Mouse (Mus musculus) embryonic facial prominence, embryonic 12.5 days (tissue): ENCODE results near the gene Wfdc1. TPM values are rescaled to one million over a fixed set of nuclear protein-coding genes. Genes with fewer than 3 reads are reported as not detected.

ENCODE experiments used
- ATAC-seq: fragments of 200-750 bp; cut with Nextera tagmentation; 2 replicates; pipeline ENCODE4 v1.8.0; 2017; ENCODE audit not compliant: insufficient number of reproducible peaks, insufficient read depth, low FRiP score, low TSS enrichment
- H3K27ac ChIP-seq: fragments of 300-500 bp; sonication (generic); 2 replicates; pipeline ENCODE4 v1.5.1; 2016; ENCODE audit warnings: mild to moderate bottlenecking
- H3K27me3 ChIP-seq: fragments of 300-500 bp; sonication (generic); 2 replicates; pipeline ENCODE4 v1.6.1; 2016; ENCODE audit warnings: mild to moderate bottlenecking, moderate library complexity
- H3K36me3 ChIP-seq: fragments of 300-500 bp; sonication (generic); 2 replicates; pipeline ENCODE4 v1.6.1; 2016; ENCODE audit warnings: mild to moderate bottlenecking
- H3K4me1 ChIP-seq: fragments of 300-500 bp; sonication (generic); 2 replicates; pipeline ENCODE4 v1.6.1; 2016
- H3K4me2 ChIP-seq: fragments of 300-500 bp; sonication (generic); replicated peaks from 2 replicates; pipeline ENCODE4 v1.6.1; 2016; ENCODE audit warnings: mild to moderate bottlenecking, moderate library complexity
- H3K4me3 ChIP-seq: fragments of 300-500 bp; sonication (generic); 2 replicates; pipeline ENCODE4 v1.5.1; 2016; ENCODE audit warnings: mild to moderate bottlenecking
- H3K9ac ChIP-seq: fragments of 300-500 bp; sonication (generic); 2 replicates; pipeline ENCODE4 v1.6.1; 2016; ENCODE audit warnings: mild to moderate bottlenecking, moderate library complexity
- H3K9me3 ChIP-seq: fragments of 300-500 bp; sonication (generic); 2 replicates; pipeline ENCODE4 v1.6.1; 2016; ENCODE audit warnings: mild to moderate bottlenecking, moderate library complexity
- WGBS: fragments of 180-500 bp; shearing (Covaris S2); methylation state at CpG from one replicate; pipeline ENCODE4 v1.1.7; 2016; 5-methylcytosine and 5-hydroxymethylcytosine counted together
- polyA plus RNA-seq: library from polyadenylated mRNA; unstranded; fragments of >200 nt; fragmentation: Nextera tagmentation; extraction: Ambion mirVana; gene quantifications from 2 replicates; pipeline ENCODE4 v1.2.1, GENCODE M21; 2016

Wfdc1 gene
- polyA plus RNA-seq, result 4.3 and 5.6 TPM in 2 replicates

DNA sequence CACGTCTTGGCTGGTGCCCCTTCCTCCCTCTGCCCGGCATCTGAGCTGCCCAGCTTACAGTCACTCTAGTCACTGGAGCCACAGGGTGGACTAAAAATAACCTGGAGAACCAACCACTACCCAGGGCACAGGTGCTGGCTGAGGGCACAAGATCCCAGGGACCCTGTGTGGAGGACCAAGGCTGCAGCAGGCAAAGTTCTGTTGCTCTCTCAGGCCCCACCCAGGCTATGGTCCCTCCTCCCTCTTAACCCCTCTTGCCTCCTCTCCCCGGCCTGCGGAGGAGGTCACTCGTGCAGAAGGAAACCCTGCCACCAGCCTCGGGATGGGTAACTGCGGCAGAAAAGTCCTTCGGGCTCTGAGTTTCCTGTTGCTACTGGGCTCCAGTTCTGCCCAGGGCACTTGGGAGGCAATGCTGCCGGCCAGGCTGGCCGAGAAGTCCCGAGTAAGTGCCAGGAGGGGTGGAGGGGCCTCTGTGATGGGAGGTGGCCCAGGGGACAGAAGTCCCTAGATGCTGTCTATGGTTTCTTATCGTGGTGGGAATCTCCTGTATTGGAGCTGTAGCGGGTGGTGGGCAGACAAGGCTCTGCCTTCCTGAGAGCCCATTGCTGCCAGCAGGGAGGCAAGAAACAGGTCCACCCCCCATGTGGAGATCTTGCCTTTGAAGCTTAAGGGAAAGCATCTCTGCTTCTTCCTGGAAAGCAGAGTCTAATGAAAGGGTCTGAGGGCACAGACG lies at the start of gene Wfdc1:
Gene Wfdc1 (plus strand): TSS at position 147 of the 733 bp plus-strand sequence.
- Histone ChIP-seq H3K4me3 (no peak within 1 kb of the TSS), H3K9ac (no peak within 1 kb of the TSS), H3K9me3 (no peaks in the 10 kb centered on the region), H3K4me1 (no peaks in the 10 kb centered on the region), H3K36me3 (no peaks in the 10 kb centered on the region), H3K27ac (no peak within 1 kb of the TSS), H3K4me2 (no peak within 1 kb of the TSS), H3K27me3 (peaks cover 9% of the 10 kb centered on the region)
- 19% methylated on average over 14 of the region's 14 CpGs for WGBS
- no peak for ATAC-seq

DNA sequence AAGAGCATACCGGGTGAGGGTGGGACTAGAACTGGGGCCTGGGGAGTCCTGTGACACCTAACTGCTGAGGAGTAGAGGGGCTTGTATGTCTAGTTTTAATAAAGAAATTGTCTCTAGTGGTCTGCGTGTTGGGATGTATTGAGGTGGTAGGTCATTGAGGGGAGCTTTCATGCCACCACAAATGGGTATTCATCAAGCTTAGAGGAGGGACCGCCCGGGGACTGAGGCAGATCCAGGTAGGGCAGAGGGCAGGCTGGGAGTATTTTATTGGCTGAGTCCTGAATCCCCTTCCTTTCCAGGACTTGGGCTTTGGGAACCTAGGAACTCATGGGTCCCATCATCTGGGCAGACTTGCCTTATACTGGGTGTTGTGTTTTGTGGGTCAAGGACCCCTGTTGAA lies 49.4 kb upstream of the Wfdc1 start:
- Histone ChIP-seq H3K4me1 (no peaks in the 10 kb centered on the region), H3K27ac (no peak overlapping the region), H3K4me2 (no peak overlapping the region), H3K4me3 (no peak overlapping the region), H3K27me3 (0 out of 2 replicates have a peak, but pooled peaks cover 19% of the 10 kb centered on the region), H3K9ac (no peak overlapping the region), H3K36me3 (no peaks in the 10 kb centered on the region), H3K9me3 (no peaks in the 10 kb centered on the region)
- no peak for ATAC-seq
- 90% methylated on average over 4 of the region's 4 CpGs for WGBS

DNA sequence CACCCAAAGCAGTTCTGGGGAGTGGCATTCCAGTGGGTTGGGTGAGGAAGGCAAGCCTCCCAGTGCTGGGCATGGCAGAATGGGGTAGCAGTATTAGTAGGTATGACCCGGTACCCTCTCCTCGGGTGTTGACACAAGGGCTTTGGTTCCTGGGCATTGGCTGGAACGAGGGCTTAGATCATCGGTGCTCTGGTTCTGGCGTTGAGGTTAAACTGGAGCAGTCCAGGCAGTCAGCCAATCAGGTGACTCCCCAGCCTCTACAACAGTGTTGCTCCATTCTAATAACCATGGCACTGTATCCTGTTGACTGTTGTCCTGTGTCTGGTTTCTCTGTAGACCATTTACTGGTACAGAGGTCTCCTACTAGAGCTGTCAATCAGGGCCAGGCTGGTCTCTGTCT lies 48.6 kb upstream of the Wfdc1 start:
- 94% methylated on average over 5 of the region's 5 CpGs for WGBS
- Histone ChIP-seq H3K9ac (no peak overlapping the region), H3K27ac (no peak overlapping the region), H3K36me3 (no peaks in the 10 kb centered on the region), H3K4me3 (no peak overlapping the region), H3K27me3 (0 out of 2 replicates have a peak, but pooled peaks cover 19% of the 10 kb centered on the region), H3K9me3 (no peaks in the 10 kb centered on the region), H3K4me1 (no peaks in the 10 kb centered on the region), H3K4me2 (no peak overlapping the region)
- ATAC-seq, result no peak

DNA sequence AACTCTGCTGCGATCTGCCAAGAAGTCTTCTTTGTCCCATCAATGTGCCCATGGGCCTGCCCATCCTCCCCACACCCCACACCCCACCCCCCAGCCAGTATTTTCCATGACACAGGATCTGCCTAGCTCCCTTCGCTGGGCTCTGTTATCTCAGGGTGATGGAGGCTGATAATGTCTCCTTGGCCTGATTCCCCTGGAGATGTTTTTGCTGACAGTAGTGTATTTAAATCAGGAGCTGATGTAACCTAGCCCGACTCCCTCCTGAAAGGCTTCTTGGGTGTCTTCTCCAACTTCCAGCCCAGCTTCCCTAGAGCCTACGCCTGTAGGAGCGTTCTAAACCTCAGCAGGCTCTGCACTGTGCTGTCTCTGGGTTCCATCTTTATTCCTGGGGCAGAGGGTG lies 47.3 kb upstream of the Wfdc1 start:
- no peak for ATAC-seq
- H3K9ac ChIP-seq, result no peak overlapping the region
- WGBS, result 67% methylated on average over 5 of the region's 5 CpGs
- H3K9me3 ChIP-seq, result no peaks in the 10 kb centered on the region
- H3K27me3 ChIP-seq, result 0 out of 2 replicates have a peak, but pooled peaks cover 17% of the 10 kb centered on the region
- no peaks in the 10 kb centered on the region for H3K4me1 ChIP-seq
- H3K36me3 ChIP-seq, result no peaks in the 10 kb centered on the region
- no peak overlapping the region for H3K4me3 ChIP-seq
- H3K4me2 ChIP-seq, result no peak overlapping the region
- no peak overlapping the region for H3K27ac ChIP-seq

DNA sequence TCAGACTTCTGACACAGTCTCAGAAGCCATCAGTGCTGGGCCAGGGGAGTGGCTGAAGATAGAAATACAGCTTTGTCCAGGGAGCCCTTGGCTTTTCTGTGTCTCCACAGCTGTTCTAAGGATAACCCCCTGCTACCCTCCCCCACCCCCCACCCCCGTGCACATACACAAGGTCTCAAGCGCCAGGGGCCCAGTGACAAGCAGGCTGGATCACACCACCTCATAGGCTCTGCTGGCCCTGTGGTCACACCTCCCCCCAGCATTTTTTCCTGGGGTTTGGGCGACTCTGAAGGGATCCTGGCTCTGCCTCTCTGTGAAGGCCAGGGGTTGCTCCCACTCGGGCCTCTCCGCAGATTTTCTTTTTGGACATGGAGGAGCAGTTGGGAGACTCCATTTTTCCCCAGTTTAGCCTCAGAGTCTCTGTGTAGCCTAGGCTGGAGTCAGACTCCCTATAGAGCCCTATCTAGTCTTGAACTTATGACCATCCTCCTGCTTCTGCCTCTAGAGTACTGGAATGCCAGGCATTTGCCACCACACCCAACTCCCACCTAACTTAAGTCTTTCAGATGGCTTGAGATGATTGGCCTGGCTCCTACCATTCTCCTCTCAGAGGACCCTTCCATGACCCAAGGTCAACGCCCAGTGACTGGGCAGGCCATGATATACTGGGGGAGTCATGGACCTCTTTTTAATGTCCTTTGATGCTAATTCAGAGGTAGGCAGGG lies 45.9 kb upstream of the Wfdc1 start:
- 63% methylated on average over 6 of the region's 6 CpGs for WGBS
- no peak overlapping the region for H3K9ac ChIP-seq
- H3K27me3 ChIP-seq, result 0 out of 2 replicates have a peak, but pooled peaks cover 6% of the 10 kb centered on the region
- no peaks in the 10 kb centered on the region for H3K4me1 ChIP-seq
- no peak overlapping the region for H3K4me2 ChIP-seq
- no peaks in the 10 kb centered on the region for H3K36me3 ChIP-seq
- no peak overlapping the region for H3K27ac ChIP-seq
- no peaks in the 10 kb centered on the region for H3K9me3 ChIP-seq
- no peak overlapping the region for H3K4me3 ChIP-seq
- no peak for ATAC-seq

DNA sequence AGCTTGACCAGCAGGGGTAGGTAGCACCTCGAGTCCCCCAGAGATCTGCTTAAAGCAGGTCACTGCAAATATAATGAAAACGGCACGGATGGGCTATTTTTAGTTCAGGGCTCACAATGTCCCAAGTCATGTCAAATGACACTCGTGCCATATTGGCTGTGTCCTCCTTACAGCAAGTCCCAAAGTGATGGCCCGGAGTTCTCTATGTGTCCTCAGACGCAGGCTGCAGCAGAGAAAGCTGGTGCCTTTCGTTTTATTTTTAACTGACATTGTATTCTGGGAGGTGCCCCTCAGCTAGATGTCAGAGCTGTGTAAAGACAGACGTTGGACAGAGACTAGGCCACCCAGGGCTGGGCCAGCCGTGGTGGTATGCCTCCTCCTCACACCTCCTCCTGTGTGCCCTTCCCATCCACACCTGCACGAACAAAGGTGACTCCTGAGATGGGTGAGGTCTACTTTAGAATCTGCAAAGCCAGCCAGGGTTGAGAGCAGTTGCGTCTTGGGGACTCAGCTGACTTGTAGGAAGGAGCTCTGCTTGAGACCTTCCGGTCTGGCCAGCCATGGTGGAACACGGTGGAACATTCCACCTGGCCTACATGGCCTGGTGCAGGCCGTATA lies 45.2 kb upstream of the Wfdc1 start:
- Histone ChIP-seq H3K9ac (no peak overlapping the region), H3K4me2 (no peak overlapping the region), H3K4me3 (no peak overlapping the region), H3K27ac (no peak overlapping the region), H3K36me3 (no peaks in the 10 kb centered on the region), H3K27me3 (0 out of 2 replicates have a peak, but pooled peaks cover under 1% of the 10 kb centered on the region), H3K4me1 (no peaks in the 10 kb centered on the region), H3K9me3 (no peaks in the 10 kb centered on the region)
- WGBS, result 84% methylated on average over 14 of the region's 14 CpGs
- no peak for ATAC-seq

DNA sequence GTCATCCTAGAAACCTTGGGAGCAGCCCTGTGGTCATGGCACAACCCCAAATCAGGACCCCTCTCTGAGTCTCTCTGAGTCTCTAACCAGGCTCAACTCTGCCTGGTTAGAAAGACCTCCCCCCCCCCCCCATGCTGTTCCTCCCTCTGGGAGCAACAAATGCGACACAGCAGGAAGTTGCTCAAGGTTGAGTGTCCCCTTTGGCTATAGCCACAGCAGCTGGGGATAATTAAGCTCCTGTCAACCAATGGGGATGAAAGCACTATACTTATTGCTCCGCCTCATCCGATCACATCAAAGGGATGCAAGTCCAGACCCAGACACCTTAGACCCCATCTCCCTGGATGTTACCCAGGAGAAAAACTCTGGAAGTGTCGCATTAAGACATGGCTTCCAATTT lies 43.6 kb upstream of the Wfdc1 start:
- Histone ChIP-seq H3K9ac (no peak overlapping the region), H3K4me1 (peaks cover 1% of the 10 kb centered on the region; the same call in 1 of the 2 replicates), H3K36me3 (no peaks in the 10 kb centered on the region), H3K9me3 (no peaks in the 10 kb centered on the region), H3K4me3 (no peak overlapping the region), H3K27me3 (no peaks in the 10 kb centered on the region), H3K27ac (no peak overlapping the region), H3K4me2 (no peak overlapping the region)
- 42% methylated on average over 4 of the region's 4 CpGs for WGBS
- no peak for ATAC-seq

DNA sequence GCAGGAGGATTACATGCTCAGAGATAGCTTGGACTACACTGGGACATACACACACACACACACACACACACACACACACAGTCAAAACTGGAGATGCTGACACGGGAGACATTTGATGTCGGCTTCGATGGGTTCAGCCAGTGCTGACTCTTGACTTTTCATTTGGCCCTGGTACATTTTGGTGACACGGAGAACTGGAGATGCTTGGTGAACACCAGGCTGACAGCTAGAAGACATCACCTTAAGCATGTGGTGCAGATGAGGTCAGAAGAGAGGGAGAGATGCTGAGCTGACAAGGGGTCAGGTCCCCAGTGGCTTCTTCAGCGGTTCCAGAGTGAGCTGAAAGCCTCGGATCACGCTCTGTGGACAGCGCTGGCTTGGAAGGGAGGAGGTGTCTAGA lies 43.1 kb upstream of the Wfdc1 start:
- no peaks in the 10 kb centered on the region for H3K27me3 ChIP-seq
- H3K4me2 ChIP-seq, result no peak overlapping the region
- H3K27ac ChIP-seq, result no peak overlapping the region
- H3K36me3 ChIP-seq, result no peaks in the 10 kb centered on the region
- ATAC-seq, result no peak
- H3K4me3 ChIP-seq, result no peak overlapping the region
- 78% methylated on average over 8 of the region's 8 CpGs for WGBS
- H3K9ac ChIP-seq, result no peak overlapping the region
- no peaks in the 10 kb centered on the region for H3K9me3 ChIP-seq
- H3K4me1 ChIP-seq, result peaks cover 6% of the 10 kb centered on the region

DNA sequence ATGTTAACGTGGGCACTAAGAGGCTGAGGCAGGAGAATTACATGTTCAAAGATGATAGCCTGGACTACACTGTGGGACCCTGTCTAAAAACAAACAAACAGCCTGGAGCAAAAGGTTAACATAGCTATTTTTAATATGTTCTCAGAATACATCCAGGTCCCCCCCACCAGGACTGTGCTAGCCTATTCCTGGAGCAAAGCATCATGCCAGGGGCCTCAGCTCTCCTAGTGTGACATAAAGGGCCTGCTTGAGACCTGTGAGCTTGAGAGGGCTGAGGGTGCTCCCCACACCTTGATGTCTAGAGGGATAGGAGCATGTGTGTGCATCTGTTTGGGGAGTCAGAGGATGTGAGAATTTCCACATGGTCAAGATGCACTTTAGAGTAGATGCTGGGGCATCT lies 42.4 kb upstream of the Wfdc1 start:
- Histone ChIP-seq H3K9me3 (no peaks in the 10 kb centered on the region), H3K4me2 (no peak overlapping the region), H3K4me3 (no peak overlapping the region), H3K27ac (no peak overlapping the region), H3K4me1 (peaks cover 11% of the 10 kb centered on the region), H3K27me3 (no peaks in the 10 kb centered on the region), H3K9ac (no peak overlapping the region), H3K36me3 (no peaks in the 10 kb centered on the region)
- 95% methylated on average over 1 of the region's 1 CpGs for WGBS
- no peak for ATAC-seq

DNA sequence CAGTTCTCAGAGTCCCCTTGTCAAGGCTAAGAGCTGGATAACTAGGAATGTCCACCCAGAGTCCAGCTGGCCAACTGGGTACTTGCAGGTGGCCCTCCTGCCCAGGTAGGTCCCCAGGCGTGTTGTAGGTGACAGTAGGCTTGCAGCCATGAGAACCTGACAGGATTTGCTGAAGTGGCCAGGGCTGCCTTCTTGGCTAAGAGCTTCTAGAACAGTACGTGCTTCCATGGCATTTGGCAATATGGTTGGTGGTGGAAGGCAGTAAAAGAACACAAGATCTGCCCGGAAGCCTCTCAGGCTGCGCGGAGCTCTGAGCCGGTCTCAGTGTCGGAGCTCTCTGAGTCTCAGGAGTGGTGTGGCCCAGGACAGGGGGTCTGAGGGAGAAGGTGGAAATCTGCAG lies 41.2 kb upstream of the Wfdc1 start:
- Histone ChIP-seq H3K4me3 (no peak overlapping the region), H3K27ac (no peak overlapping the region), H3K9me3 (no peaks in the 10 kb centered on the region), H3K4me2 (no peak overlapping the region), H3K9ac (no peak overlapping the region), H3K27me3 (no peaks in the 10 kb centered on the region), H3K4me1 (peaks cover 11% of the 10 kb centered on the region), H3K36me3 (no peaks in the 10 kb centered on the region)
- ATAC-seq, result no peak
- 91% methylated on average over 7 of the region's 7 CpGs for WGBS

DNA sequence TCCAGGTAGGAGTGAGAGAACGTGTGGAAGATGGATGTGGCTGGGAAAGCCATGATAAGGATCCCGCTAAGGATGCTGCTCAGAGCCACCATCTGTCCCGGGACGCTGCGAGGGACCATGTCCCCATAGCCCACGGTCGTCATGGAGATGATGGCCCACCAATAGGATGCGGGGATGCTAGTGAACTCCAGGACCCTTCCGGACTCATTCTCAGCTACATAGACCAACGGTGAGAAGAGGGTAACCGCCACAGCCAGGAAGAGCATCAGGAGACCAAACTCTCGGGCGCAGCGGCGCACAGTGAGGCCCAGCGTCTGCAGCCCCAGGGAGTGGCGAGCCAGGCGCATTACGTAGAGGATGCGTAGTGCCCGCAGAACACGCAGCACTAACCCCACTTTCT lies 40.4 kb upstream of the Wfdc1 start:
- H3K4me3 ChIP-seq, result no peak overlapping the region
- no peak overlapping the region for H3K4me2 ChIP-seq
- peaks cover 14% of the 10 kb centered on the region for H3K4me1 ChIP-seq
- no peak overlapping the region for H3K27ac ChIP-seq
- no peak overlapping the region for H3K9ac ChIP-seq
- H3K27me3 ChIP-seq, result no peaks in the 10 kb centered on the region
- ATAC-seq, result no peak
- no peaks in the 10 kb centered on the region for H3K36me3 ChIP-seq
- no peaks in the 10 kb centered on the region for H3K9me3 ChIP-seq
- WGBS, result 85% methylated on average over 22 of the region's 22 CpGs

DNA sequence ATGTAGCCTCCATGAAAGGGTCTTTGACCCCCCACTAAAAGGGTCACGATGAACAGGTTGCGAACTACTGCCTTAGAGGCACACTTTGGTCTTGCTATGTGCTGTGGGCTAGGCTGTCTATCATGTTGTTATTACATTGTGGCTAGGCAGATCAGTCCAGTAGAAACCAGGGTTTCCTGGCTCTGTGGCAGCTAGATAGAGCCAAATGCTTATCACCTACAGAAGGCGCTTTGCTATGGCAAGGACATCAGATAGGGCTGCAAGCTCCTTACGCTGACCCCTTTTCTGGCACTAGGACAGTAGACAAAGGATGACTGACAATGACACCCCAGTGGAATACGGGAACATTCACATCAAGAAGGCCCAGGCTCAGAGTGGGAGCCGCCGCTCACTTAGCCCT lies 39.0 kb upstream of the Wfdc1 start:
- Histone ChIP-seq H3K36me3 (no peaks in the 10 kb centered on the region), H3K9ac (no peak overlapping the region), H3K4me2 (no peak overlapping the region), H3K4me1 (peaks cover 18% of the 10 kb centered on the region), H3K4me3 (no peak overlapping the region), H3K9me3 (no peaks in the 10 kb centered on the region), H3K27ac (no peak overlapping the region), H3K27me3 (0 out of 2 replicates have a peak, but pooled peaks cover 3% of the 10 kb centered on the region)
- WGBS, result 81% methylated on average over 7 of the region's 7 CpGs
- ATAC-seq, result no peak
